Mouse (Mus musculus) Muller cell, postnatal 12 days (primary cell): ENCODE measurements around the gene Gnb1.
"Not testable (repeated sequence)": the region's sequence is repeated elsewhere in the genome, so short reads cannot be mapped to it uniquely, and the experiment has no call there.

Experiments used
- DNase-seq: peaks from one replicate; pipeline ENCODE4 v3.0.0-alpha.2; 2015; ENCODE audit errors: inconsistent ontology term

The Gnb1 gene

DNA sequence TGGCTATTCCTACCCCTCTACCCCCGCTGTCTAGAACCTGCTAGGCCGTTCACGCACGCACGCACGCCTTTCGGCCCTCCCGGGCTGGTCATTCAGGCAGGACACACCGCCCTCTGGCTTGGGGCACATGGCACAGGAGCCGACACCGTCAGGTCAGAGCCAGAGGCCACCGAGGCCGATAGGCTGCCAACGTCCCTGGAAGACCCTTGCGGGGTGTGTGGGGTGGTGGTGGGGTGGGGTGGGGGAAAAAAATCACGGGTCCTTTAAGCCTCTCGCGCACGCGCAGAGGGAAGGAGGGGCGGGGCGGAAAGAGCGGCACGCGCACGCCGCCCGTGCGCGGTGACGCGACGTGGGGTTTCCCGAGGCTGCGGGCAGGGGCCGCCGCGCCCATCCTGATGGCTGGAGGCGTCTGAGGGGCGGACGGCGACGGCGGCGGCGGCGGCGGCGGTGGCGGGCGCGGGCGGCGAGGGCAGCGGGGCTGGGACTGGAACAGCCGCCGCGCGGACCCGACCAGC is at the start of gene Gnb1:
Gene Gnb1, plus strand, starts transcription at position 372 of the 515 bp plus-strand sequence.
- DNase-seq: peak; percentile 95

DNA sequence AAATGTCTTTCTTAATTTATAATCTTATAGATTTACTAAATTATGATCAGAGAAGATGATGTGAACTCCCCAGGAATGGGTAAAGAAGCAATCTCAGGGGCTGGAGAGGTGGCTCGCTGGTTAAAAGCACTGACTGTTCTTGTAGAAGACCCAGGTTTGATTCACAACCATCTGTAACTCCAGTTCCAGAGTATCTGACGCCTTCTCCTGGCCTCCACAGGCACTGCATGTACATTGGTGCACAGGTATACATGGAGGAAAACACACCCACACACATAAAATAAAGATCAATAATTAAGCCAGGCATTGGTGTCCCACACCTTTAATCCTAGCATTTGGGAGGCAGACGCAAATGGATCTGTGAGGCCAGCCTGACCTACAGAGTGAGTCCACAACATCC is 48.4 kb upstream of the Gnb1 start:
- DNase-seq: no peak

DNA sequence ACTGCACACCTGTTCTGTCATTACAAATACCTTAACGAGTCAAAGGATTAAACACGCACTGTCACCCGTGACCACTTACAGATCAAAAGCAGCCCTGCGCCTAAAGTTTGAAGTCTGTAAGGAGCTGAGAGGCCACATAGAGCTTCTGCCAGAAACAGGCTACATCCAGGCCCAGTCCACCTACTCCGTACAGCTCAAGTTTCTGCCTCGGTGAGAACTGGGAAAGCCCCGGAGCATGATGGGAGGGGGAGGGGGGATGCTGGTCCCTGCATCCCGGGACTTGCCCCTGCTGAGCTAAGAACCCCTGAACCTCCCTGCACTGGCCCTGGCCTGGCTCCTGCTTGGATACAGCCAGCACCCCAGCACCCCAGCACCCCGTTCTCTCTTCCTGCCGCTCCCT is 39.6 kb upstream of the Gnb1 start:
- DNase-seq: no peak

DNA sequence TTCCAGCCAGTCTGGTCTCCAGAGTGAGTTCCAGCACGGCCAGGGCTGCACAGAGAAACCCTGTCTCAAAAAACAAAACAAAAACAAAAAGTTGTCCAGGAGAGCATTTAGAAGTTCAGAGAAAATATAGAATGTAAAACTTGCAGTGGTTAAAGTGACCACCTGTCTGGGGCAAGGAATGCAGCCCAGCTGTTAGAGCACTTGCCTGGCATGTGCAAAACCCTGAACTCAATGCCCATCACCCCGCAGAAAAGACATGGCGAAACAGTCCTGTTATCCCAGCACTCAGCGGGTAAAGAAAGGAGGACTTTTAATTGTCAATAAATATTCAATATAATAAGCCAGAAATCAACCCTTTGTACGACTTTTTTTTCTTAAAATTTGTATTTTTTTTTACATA is 32.6 kb upstream of the Gnb1 start:
- DNase-seq: no peak

GRCm38 (mm10) chr4:155463050-155463449 is 28.1 kb upstream of the Gnb1 start:
- DNase-seq: no peak

- no peak for DNase-seq
These were observed 27.6 kb upstream of the Gnb1 start for GRCm38 (mm10) chr4:155463611-155464010.

- no peak for DNase-seq
These were observed 27.1 kb upstream of the Gnb1 start for GRCm38 (mm10) chr4:155464061-155464460.

GRCm38 (mm10) chr4:155465607-155466006 is 25.6 kb upstream of the Gnb1 start:
- no peak for DNase-seq

DNA sequence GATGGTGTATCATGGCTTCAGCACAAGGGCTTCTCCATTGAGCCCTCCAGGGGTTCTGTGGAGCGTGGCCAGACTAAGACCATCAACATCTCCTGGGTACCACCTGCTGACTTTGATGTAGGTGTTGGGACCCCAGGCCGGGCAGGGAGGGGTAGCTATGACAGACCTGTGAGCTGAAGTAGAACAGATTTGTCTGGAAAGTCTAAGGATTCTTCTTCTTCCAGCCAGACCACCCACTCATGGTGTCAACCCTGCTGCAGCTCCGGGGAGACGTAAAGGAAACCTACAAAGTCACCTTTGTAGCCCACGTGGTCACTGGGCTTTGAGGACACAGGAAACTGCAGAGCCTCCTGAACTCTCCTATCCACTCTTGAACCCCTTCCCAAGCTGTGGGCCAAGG is 25.1 kb upstream of the Gnb1 start:
- no peak for DNase-seq

- DNase-seq: no peak
These were observed 23.7 kb upstream of the Gnb1 start for GRCm38 (mm10) chr4:155467237-155468010.

DNA sequence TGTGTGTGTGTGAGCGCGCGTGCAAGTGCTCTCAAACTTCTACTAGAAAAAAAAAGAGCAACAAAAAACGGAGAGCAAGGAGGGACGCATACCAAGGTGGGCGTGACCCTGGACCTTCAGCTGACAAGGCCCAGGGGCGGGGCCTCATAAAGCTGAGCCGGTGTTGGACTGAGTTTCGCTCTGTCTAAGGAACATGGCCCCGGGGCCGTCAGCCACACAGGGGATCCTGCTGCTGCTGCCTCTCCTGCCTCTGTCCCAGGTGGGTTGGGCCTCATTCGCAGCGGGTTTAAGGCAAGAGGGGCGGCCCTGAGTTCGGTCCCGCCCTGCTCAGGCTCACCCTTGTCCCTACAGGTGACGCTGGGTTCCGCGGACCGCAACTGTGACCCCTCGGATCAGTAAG is 22.2 kb upstream of the Gnb1 start, which contains the start of gene Tmem52:
Gene Tmem52, plus strand, starts transcription at position 163 of the 400 bp plus-strand sequence.
- peak; percentile 31 for DNase-seq

- DNase-seq: no peak
These were observed 21.4 kb upstream of the Gnb1 start for GRCm38 (mm10) chr4:155469590-155470262.

- DNase-seq: no peak
These were observed 20.8 kb upstream of the Gnb1 start for GRCm38 (mm10) chr4:155470263-155470953.

- DNase-seq: no peak
These were observed 20.2 kb upstream of the Gnb1 start for GRCm38 (mm10) chr4:155470997-155471396.

- no peak for DNase-seq
These were observed 19.8 kb upstream of the Gnb1 start for GRCm38 (mm10) chr4:155471406-155471805.

DNA sequence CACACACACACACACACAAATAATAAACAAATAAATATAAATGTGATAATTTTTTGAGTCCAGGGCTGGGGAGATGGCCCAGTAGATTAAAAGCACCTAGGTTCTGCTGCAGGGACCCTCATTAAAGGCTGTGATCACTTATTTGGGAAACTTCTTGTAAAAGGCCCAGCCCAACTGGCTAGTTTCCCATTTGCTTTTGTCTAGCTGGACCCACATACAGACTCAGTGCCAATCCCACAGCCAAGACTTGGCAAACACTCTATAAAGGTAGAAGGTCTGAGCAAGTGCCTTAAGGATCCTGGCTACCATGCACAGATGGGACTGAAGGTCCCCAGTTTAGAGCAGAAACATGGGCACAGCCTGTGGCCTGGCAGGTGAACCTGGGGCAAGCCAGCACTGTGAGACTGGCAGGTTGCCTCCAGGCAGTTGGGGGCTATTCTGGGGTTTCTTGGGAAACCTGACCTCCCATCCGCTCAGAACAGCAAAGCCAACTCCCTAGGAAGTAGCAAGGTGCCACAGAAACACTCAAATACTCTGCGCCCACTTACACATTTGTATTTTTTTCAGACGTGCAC is 18.4 kb upstream of the Gnb1 start:
- peak; percentile 20 for DNase-seq

DNA sequence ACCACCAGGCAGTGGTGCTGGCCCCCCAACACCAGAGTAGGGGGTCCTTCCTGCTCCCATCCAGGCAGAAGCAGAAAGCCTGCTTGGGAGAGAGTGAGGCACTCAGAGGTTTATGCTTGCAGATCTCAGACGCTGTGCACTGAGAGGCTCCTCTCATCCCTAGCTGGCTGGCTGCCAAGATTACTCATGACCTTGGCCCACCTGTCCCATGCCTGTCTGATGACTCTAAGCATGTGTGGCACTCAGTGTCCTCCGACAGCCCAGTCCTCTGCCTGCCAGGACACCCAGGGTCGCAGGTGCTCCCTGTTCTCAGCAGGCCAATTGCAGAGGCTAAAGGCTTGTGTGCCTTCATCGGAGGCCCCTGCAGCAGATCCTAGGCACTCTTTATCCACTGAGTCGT is 17.8 kb upstream of the Gnb1 start:
- DNase-seq: peak; percentile 50

DNA sequence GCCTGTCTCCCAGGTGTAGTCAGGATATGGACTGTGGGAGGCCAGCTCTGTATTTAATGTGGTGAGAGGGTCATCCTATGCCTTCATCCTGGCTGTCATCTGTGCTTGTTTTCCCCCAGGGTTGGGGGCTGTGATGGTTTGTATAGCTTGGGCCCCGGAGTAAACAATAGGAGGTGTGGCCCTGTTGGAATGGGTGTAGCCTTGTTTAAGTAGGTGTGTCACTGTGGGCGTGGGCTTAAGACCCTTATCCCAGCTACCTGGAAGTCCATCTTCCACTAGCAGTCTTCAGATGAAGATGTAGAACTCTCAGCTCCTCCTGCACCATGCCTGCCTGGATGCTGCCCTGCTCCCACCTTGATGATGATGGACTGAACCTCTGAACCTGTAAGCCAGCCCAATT is 17.4 kb upstream of the Gnb1 start:
- DNase-seq: not testable (repeated sequence)

GRCm38 (mm10) chr4:155481381-155482124 is 9.6 kb upstream of the Gnb1 start:
- DNase-seq: peak; percentile 85

DNA sequence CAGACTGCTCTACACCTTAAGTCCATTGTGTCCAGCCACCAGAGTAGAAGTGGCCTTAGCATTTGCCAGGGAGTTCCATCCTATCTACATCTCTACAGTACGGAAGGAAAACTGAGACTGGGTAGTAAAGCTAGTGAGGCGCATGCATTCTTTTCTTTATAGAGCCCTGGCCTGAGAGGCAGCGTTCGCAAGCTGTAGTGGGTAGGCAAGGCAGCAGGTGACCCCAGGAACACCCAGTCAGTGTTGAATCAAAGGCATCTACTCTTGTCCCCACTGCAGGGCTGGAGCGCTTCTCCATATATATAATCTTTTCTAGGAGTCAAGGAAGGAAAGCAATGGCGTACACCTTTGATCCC is 9.1 kb upstream of the Gnb1 start:
- no peak for DNase-seq
